ENCODE assay signal across 18 mouse cellular contexts in genomic region chr8:26881268-26882120, GRCm38 (mm10).
"Had no signal": no experiment of that assay in that cellular context is flagged by ENCODE, and none has a peak within 500 bp of the region (broad histone marks: within the 10 kb centered on the region; RNA-seq: fewer than 3 reads in every experiment).

No protein-coding gene starts in this region.

- DNase-seq: kidney, adult 2 months; kidney, postnatal 25 days; liver, embryonic 13.5 days; lung, adult 2 months; lung, postnatal 14 days; lung, postnatal 4 days; retina, postnatal 1 day; right cerebral cortex, postnatal 25 days; thymus, adult 2 months; thymus, postnatal 14 days; thymus, postnatal 4 days had no signal

- H3K36me3 ChIP-seq: limb, embryonic 12.5 days; liver, embryonic 13.5 days; midbrain, embryonic 15.5 days; neural tube, embryonic 12.5 days; neural tube, embryonic 15.5 days had no signal

- ATAC-seq: midbrain, embryonic 15.5 days had no signal

- H3K4me3 ChIP-seq: limb, embryonic 12.5 days; liver, embryonic 13.5 days; midbrain, embryonic 15.5 days; neural tube, embryonic 12.5 days; neural tube, embryonic 15.5 days had no signal

- H3K27me3 ChIP-seq: liver, embryonic 13.5 days; midbrain, embryonic 15.5 days; neural tube, embryonic 12.5 days had no signal

- H3K9me3 ChIP-seq: limb, embryonic 12.5 days; liver, embryonic 13.5 days; midbrain, embryonic 15.5 days; neural tube, embryonic 12.5 days; neural tube, embryonic 15.5 days had no signal

- H3K4me1 ChIP-seq: midbrain, embryonic 15.5 days; neural tube, embryonic 12.5 days had no signal

- H3K27ac ChIP-seq: kidney, postnatal 0 days; limb, embryonic 12.5 days; liver, embryonic 13.5 days; midbrain, embryonic 15.5 days; neural tube, embryonic 12.5 days; neural tube, embryonic 15.5 days; stomach, postnatal 0 days had no signal

- H3K9ac ChIP-seq: limb, embryonic 12.5 days; liver, embryonic 13.5 days; midbrain, embryonic 15.5 days; neural tube, embryonic 12.5 days; neural tube, embryonic 15.5 days had no signal

- H3K4me2 ChIP-seq: limb, embryonic 12.5 days; liver, embryonic 13.5 days; midbrain, embryonic 11.5 days; midbrain, embryonic 15.5 days; neural tube, embryonic 12.5 days; neural tube, embryonic 15.5 days had no signal
